Mouse (Mus musculus): Measurements from ENCODE around the gene Gimap8. TPM values are rescaled to one million over a fixed set of nuclear protein-coding genes. Genes with fewer than 3 reads are reported as not detected.

Gimap8 gene
- polyA plus RNA-seq, 1 experiment from 2014 or later = 7.3 TPM

DNA sequence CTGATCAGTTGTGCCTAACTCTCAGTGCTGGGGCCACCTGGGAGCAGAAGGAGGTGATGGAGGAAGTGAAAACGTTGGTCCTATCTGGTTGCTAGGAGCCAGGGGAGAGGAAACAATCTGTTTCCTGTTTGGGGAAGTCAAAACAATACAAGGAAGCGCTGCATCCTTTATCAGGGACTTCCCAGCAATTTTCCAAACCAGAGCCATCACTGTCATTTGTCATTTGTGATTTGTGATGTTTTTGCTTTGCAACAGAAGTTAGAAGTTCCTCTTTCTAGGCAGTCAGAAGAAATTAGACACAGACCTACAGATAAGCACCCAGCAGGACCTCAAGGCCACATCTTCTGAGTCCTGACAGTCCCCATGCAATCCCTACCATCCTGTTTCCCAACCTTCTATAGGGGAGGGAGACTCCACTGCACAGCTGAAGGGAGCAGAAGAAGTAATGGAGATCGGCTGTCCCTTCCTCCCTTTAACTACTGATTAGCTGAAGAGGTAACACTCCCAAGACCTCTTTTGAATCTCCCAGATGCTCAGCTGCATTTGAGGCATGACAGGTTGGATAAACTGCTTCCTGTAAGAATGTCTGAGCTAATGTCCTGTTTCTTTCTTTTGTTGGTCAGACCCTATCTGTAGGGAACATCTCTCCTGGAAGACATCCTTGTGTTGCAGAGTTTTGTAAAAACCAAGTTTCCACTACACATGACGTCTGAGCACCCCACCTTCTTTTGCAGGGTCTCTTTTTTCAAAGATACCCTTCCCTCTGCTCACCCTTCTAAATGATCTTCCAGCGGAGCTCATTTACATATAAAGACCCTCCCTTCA, 53.4 kb downstream of the Gimap8 start:
- DNase-seq (ENCODE audit: low read depth, low spot score) = no peak
- no peak for TF ChIP-seq CTCF (IDR thresholded peaks at IDR 0.05)
- ChIA-PET CTCF (interaction anchor here (0.8 to 1.8 kb wide), 3 partner anchors 10 to 72 kb away, joined by 3 to 7 read pairs (median 5); no protein-coding TSS in a partner anchor), POLR2A (interaction anchor here (0.9 kb wide), 1 partner anchor 285 kb away, joined by 3 read pairs; no protein-coding TSS in a partner anchor)
- in situ Hi-C loops (cut with MboI; ENCODE audit: low pct_unique_long_range_greater_than_20kb) = no loop called here
- no peak for ATAC-seq
- no peaks in the 10 kb centered on the region for H3K27me3 ChIP-seq

DNA sequence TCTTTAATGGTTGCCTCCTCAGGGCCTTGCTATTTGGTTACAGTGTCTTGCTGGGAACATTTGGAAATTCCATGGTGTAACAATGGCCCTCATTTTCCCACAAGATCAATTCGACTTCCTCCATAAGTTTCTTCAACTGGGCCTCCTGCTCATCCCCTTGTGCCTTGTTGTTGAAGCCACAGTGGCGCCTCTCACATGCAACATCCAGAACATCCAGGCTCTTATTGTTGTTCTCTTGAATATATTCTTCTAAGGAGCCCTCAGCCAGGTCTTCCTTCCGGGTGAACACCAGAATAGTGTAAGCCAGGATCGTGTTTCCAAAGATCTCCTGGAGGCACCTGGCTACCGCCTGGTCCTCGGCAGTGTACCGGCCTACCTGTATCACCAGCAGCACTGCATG, 55.1 kb downstream of the Gimap8 start:
- ATAC-seq = no peak
- POLR2A ChIA-PET = no interaction called here
- CTCF ChIA-PET = no interaction called here
- in situ Hi-C loops (cut with MboI; ENCODE audit: low pct_unique_long_range_greater_than_20kb) = no loop called here
- no peak for TF ChIP-seq CTCF (IDR thresholded peaks at IDR 0.05)
- H3K27me3 ChIP-seq = no peaks in the 10 kb centered on the region
- no peak for DNase-seq (ENCODE audit: low read depth, low spot score)

DNA sequence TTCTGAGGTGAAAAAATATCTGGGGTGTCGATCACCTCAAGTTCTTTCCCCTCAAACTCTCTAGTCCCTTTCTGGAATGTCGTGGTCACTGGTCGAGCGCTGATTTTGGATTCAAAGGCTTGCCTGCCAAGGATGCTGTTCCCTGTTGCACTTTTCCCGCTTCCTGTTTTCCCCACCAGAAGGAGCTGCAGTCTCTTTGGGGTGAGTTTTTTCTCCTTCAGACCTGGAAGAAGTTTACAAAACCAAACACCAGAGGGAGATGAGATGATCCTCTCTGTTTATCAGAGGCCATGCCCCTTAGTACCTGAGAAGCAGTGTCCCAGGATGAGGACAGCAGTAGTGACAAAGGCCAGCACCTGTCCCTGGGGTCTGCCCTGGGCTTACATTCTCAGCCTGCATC, 55.6 kb downstream of the Gimap8 start:
- H3K27me3 ChIP-seq = no peaks in the 10 kb centered on the region
- no peak for DNase-seq (ENCODE audit: low read depth, low spot score)
- ChIA-PET POLR2A (no interaction called here), CTCF (no interaction called here)
- in situ Hi-C loops (cut with MboI; ENCODE audit: low pct_unique_long_range_greater_than_20kb) = no loop called here
- peak; percentile 39 for TF ChIP-seq CTCF (IDR thresholded peaks at IDR 0.05)
- ATAC-seq = no peak

DNA sequence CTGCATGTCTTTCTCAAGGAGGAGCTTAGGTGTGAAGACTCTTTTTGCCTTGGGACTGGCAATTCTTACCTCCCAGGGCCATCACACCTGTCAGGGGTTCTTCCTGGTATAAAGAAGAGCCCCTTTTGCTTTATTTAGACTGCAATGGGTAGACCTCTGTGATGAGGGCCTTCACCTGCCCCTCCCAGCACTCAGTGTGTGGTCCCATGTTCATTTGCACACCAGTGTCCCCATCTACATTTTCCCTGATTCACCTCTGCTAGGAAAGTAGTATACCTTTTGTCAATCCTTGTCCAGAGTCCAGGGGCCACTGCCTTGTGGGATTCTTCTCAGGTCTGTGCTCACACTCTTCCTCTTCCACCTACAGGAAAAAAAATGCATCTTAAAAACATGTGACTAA, 57.1 kb downstream of the Gimap8 start:
- no peak for DNase-seq (ENCODE audit: low read depth, low spot score)
- POLR2A ChIA-PET = no interaction called here
- CTCF ChIA-PET = interaction anchor here (1.2 kb wide), 1 partner anchor 13 kb away, joined by 4 read pairs; no protein-coding TSS in a partner anchor

DNA sequence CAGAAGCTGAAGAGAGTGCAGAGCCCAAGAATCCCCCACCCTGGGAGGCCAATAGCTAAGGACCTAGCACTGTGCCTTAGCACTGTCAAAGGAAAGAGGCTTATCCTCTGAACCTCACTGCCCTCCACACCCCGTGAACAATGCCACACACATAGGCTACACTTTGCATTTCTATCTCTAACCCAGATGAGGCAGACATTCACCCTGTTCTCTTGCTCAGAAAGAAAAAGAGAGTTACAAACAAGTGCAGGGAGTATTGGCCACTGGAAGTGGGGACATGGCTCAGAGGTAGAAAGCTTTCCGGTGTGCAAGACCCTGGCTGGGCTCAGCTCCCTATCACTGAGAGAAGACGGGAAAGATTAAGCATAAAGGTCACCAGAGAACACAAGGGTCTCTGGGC, 59.1 kb downstream of the Gimap8 start:
- DNase-seq (ENCODE audit: low read depth, low spot score) (no peak), ATAC-seq (no peak)
- in situ Hi-C loops (cut with MboI; ENCODE audit: low pct_unique_long_range_greater_than_20kb) = no loop called here
- TF ChIP-seq CTCF (IDR thresholded peaks at IDR 0.05) = no peak
- CTCF ChIA-PET = no interaction called here
- POLR2A ChIA-PET = no interaction called here
- no peaks in the 10 kb centered on the region for H3K27me3 ChIP-seq

More for the DNA sequence above, 57.1 kb downstream of the Gimap8 start:
- in situ Hi-C loops (cut with MboI; ENCODE audit: low pct_unique_long_range_greater_than_20kb) = no loop called here
- TF ChIP-seq CTCF (IDR thresholded peaks at IDR 0.05) = no peak
- ATAC-seq = no peak
- no peaks in the 10 kb centered on the region for H3K27me3 ChIP-seq

Other genes with a start within 250 kb of the Gimap8 start
- 30.7 TPM for gene Zfp467, start 201.4 kb upstream of the Gimap8 start, polyA plus RNA-seq (2021)
- gene Sspo, start 199.0 kb upstream of the Gimap8 start, polyA plus RNA-seq (2021) = 0.05 TPM
- 97.0 TPM for gene Atp6v0e2, start 109.6 kb upstream of the Gimap8 start, polyA plus RNA-seq (2021)
- gene Lrrc61, start 92.4 kb upstream of the Gimap8 start, polyA plus RNA-seq (2021) = 21.5 TPM
- gene Rarres2, start 74.4 kb upstream of the Gimap8 start, polyA plus RNA-seq (2021) = 0.22 TPM
- not detected for gene Gm45021, start 57.6 kb upstream of the Gimap8 start, polyA plus RNA-seq (2021)
- gene Repin1, start 53.4 kb upstream of the Gimap8 start, polyA plus RNA-seq (2021) = 44.2 TPM
- 0.62 TPM for gene Gm44965, start 53.3 kb upstream of the Gimap8 start, polyA plus RNA-seq (2021)
- gene Zfp775, start 45.2 kb upstream of the Gimap8 start, polyA plus RNA-seq (2021) = 8.7 TPM
- gene AI854703, start 20.5 kb upstream of the Gimap8 start, polyA plus RNA-seq (2021) = 25.6 TPM
- gene Gimap9, start 28.9 kb downstream of the Gimap8 start, polyA plus RNA-seq (2021) = 20.6 TPM
- 0.73 TPM for gene Gimap4, start 37.3 kb downstream of the Gimap8 start, polyA plus RNA-seq (2021)
- not detected for gene Gimap6, start 61.0 kb downstream of the Gimap8 start, polyA plus RNA-seq (2021)
- gene Gm28053, start 71.4 kb downstream of the Gimap8 start, polyA plus RNA-seq (2021) = not detected
- gene Gimap7, start 71.4 kb downstream of the Gimap8 start, polyA plus RNA-seq (2021) = not detected
- 0.04 TPM for gene Gimap1, start 91.8 kb downstream of the Gimap8 start, polyA plus RNA-seq (2021)
- gene Gimap5, start 99.0 kb downstream of the Gimap8 start, polyA plus RNA-seq (2021) = not detected
- gene Gimap3, start 123.6 kb downstream of the Gimap8 start, polyA plus RNA-seq (2021) = not detected
- 1,783 TPM for gene Tmem176a, start 193.7 kb downstream of the Gimap8 start, polyA plus RNA-seq (2021)
- gene Tmem176b, start 194.3 kb downstream of the Gimap8 start, polyA plus RNA-seq (2021) = 2,760 TPM
- 22.4 TPM for gene Aoc1, start 225.7 kb downstream of the Gimap8 start, polyA plus RNA-seq (2021)